Mouse (Mus musculus): ENCODE results near the gene Sh3pxd2a. TPM values are rescaled to one million over a fixed set of nuclear protein-coding genes. Genes with fewer than 3 reads are reported as not detected.

The Sh3pxd2a gene
- polyA plus RNA-seq, 1 experiment from 2014 or later = 3.9 TPM

DNA sequence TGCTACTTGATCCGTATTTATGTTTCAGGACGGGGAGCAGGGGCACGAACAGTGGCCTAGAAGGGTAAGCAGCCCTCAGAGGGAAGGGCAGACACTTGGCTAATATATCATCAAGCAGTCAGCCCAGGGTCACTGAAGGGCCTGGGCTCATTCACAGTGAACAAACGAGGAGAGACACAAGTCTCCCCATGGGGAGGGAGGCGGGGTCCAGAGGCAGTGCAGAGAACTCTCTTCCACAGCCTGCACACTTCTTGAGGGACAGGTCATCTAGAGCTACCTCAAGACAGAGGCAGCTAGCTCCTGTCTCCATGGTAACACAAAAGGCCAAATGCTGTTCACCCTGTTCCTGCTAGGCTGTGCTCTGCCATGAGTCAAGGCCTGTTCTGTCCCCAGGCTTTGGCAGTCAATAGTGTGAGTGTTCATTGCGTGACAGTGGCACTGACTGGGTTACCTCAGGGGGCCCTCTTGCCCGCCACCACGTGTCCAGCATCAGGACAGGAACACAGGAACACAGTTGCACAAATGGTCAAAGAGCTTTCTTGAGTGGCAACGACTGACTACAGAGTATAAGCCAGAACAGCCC is 101.0 kb downstream of the Sh3pxd2a start:
- no peaks in the 10 kb centered on the region for H3K9me3 ChIP-seq
- H3K27me3 ChIP-seq (ENCODE audit: insufficient read depth, poor library complexity, severe bottlenecking) = no peaks in the 10 kb centered on the region
- H3K4me3 ChIP-seq = no peak overlapping the region
- H3K27ac ChIP-seq = no peak overlapping the region
- WGBS = 81% methylated on average over 9 of the region's 9 CpGs
- no peak for DNase-seq (ENCODE audit: low spot score)
- H3K36me3 ChIP-seq = peaks cover 43% of the 10 kb centered on the region
- peaks cover 49% of the 10 kb centered on the region for H3K4me1 ChIP-seq

DNA sequence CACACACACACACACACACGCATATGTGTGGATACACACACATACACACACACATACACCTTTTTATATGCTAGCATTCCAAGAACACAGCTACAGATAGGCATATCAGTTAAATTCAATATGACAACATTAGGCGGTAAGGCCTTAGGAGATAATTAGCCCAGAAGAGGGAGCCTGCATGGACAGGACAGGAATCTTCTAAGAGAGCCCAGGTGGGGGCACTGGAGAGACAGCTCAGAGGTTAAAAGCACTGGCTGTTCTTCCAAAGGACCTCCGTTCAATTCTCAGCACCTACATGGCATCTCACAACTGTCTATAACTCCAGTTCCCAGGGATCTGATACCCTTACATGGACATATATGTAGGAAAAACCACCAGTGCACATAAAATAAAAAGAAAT is 103.3 kb downstream of the Sh3pxd2a start:
- WGBS = 76% methylated on average over 3 of the region's 3 CpGs
- no peak overlapping the region for H3K4me3 ChIP-seq
- peaks cover 46% of the 10 kb centered on the region for H3K4me1 ChIP-seq
- H3K27ac ChIP-seq = no peak overlapping the region
- no peaks in the 10 kb centered on the region for H3K9me3 ChIP-seq
- DNase-seq (ENCODE audit: low spot score) = no peak
- peaks cover 42% of the 10 kb centered on the region for H3K36me3 ChIP-seq
- no peaks in the 10 kb centered on the region for H3K27me3 ChIP-seq (ENCODE audit: insufficient read depth, poor library complexity, severe bottlenecking)

DNA sequence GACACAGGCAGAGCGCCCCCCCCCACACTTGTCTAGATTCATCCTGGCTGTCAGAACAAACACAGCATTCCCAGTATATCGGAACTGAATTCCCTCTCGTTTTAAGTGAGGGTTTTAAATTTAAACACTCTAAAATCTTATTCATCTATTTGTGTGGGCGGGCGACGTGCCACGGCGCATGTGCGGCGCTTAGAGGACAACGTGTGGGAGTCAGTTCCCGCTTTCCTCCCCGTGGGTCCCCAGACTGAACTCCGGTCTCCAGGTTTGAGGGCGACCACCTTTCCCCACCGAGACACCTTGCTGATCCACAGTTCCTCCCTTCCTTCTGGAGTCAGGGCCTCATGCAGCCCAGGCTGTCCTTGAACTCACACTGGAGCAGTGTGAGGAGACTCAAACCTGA is 104.2 kb downstream of the Sh3pxd2a start:
- H3K9me3 ChIP-seq = no peaks in the 10 kb centered on the region
- H3K4me1 ChIP-seq = peaks cover 50% of the 10 kb centered on the region
- WGBS = 85% methylated on average over 16 of the region's 16 CpGs
- H3K27me3 ChIP-seq (ENCODE audit: insufficient read depth, poor library complexity, severe bottlenecking) = no peaks in the 10 kb centered on the region
- peaks cover 40% of the 10 kb centered on the region for H3K36me3 ChIP-seq
- H3K27ac ChIP-seq = peak overlapping the region; percentile 75
- DNase-seq (ENCODE audit: low spot score) = no peak
- H3K4me3 ChIP-seq = no peak overlapping the region

DNA sequence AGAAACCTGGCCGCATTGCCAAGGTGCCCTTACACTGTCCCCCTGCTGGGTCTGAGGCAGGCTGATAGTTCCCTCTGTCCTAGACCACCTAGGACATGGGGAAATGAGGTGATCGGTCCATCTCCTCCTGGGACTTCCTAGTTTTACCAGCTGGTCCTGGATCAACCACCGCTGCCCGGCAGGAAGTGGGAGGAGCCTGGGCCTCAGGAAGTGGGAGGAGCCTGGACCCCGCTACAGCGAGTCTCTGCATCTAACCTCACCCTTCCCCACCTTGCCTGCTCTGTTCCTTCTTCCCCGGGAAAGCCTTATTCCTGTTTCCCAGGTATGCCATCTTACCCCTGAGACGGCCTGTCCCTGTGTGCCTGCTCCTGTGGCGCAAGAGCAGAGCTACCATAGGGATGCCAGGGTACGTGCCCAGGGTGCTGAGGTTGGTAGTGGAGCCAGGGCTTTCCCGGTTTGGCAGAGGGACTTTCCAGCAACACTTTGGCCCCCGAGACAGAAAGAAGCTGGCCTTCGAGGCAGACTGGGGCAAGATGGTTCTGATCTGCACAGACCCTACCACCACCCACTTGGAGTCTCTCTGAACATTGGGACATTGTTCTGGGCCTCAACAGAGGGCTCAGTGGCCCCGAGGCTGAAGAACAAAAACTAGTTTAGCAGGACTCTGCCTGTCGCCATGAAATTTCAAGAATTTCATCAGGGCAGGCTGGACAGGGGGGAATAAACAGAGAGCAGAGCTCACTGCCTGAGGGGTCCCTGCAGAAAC is 104.9 kb downstream of the Sh3pxd2a start:
- DNase-seq (ENCODE audit: low spot score) = no peak
- H3K27ac ChIP-seq = peak overlapping the region; percentile 75
- no peaks in the 10 kb centered on the region for H3K27me3 ChIP-seq (ENCODE audit: insufficient read depth, poor library complexity, severe bottlenecking)
- H3K9me3 ChIP-seq = no peaks in the 10 kb centered on the region
- 56% methylated on average over 15 of the region's 15 CpGs for WGBS
- H3K4me1 ChIP-seq = peaks cover 50% of the 10 kb centered on the region
- H3K36me3 ChIP-seq = peaks cover 41% of the 10 kb centered on the region
- peak overlapping the region; percentile 44 for H3K4me3 ChIP-seq

DNA sequence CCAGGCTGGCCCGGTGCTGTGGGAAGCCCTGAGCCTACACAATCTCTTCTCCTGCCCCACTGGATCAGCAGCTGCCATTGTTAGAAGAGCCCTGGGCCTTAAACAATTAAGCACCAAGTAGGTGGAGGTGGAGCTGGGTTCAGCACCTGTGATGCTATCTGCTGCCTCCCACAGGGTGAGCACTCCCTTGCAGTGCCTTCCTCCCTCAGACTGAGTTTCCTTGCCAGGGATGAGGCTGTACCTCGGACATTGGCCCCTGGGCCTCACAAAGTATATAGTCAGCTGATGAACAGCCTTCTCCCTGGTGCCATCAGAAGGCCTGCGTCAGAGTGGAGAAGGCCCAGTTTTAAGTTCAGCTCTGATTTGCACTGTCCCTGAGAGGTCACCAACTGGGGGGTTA is 106.9 kb downstream of the Sh3pxd2a start:
- 77% methylated on average over 3 of the region's 3 CpGs for WGBS
- DNase-seq (ENCODE audit: low spot score) = no peak
- Histone ChIP-seq H3K27ac (no peak overlapping the region), H3K36me3 (peaks cover 29% of the 10 kb centered on the region), H3K4me1 (peaks cover 37% of the 10 kb centered on the region), H3K4me3 (no peak overlapping the region), H3K27me3 (ENCODE audit: insufficient read depth, poor library complexity, severe bottlenecking) (no peaks in the 10 kb centered on the region), H3K9me3 (no peaks in the 10 kb centered on the region)

DNA sequence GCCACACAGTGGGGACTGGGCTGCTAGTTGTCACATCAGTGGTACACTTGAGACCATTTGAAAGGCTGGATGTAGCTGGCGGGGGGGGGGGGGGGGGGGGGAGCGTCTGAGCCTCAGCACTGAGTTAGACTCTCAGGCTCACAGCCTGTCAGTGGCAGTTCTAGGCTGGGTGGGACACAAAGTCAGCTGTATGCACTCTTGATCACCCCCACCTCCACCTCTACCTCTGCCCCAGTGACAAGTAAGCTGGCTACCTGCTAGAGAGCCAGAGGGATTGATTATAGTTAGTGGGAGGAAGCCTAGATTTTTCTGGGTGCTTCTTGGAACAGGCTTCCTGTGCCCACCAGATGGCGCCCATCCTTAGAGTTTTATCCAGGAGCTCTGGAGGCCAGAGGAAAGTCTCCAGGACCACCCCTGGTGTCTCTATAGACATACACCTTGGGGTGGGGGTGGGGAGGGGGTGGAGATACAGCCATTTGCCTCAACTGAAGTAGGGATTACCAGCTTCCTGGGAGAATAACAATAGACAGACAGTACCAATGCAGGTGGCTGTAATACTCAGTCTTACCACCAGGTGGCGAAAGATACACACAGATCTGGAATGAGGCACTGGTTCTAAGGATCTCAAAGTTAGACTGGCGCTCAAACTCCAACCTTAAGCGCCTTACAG is 107.9 kb downstream of the Sh3pxd2a start:
- DNase-seq (ENCODE audit: low spot score) = peak; percentile 87
- 18% methylated on average over 5 of the region's 6 CpGs for WGBS
- H3K27me3 ChIP-seq (ENCODE audit: insufficient read depth, poor library complexity, severe bottlenecking) = no peaks in the 10 kb centered on the region
- peaks cover 25% of the 10 kb centered on the region for H3K36me3 ChIP-seq
- no peak overlapping the region for H3K4me3 ChIP-seq
- H3K9me3 ChIP-seq = no peaks in the 10 kb centered on the region
- no peak overlapping the region for H3K27ac ChIP-seq
- peaks cover 37% of the 10 kb centered on the region for H3K4me1 ChIP-seq

DNA sequence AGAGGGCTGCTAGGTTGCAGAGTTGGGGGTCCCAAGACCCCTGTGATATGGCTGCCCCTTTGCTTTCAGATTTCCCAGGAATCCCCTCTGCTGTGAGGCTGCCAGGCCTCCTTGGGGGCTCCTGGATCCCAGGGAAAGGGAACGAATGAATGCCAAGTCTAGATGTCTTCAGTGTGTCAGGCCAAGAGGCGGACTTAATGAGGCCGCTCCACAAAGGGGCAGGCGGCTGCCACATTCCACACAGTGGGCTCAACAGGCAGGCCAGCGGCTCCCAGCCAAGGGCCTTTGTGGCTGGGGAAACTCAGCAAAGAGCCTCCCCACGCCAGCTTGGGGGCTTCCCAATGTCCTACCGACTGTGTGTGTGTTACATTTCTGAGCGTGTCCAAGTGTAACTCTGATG is 109.7 kb downstream of the Sh3pxd2a start:
- Histone ChIP-seq H3K9me3 (no peaks in the 10 kb centered on the region), H3K36me3 (peaks cover 33% of the 10 kb centered on the region), H3K27me3 (ENCODE audit: insufficient read depth, poor library complexity, severe bottlenecking) (no peaks in the 10 kb centered on the region), H3K27ac (no peak overlapping the region), H3K4me3 (no peak overlapping the region), H3K4me1 (peaks cover 28% of the 10 kb centered on the region)
- no peak for DNase-seq (ENCODE audit: low spot score)
- WGBS = 80% methylated on average over 8 of the region's 8 CpGs

DNA sequence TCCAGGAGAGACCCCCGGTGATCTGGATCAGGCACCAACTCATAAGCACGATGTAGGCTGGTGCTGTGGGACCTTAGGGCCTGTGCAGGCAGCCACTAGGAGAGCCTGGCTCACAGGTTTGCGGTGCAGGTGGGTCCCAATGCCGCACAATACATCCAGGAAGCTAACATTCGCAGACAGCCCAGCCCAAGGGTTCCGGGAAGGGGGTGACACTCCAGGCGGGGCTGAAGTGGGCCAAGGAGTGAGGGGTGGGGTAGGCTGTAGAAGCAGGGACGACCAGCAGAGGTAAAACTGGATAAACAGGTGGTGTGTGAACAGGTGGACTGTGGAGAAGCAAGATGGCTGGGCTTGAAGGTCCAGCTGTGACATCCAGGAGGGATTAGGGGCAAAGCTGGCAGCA is 115.2 kb downstream of the Sh3pxd2a start:
- Histone ChIP-seq H3K4me3 (no peak overlapping the region), H3K27ac (0 out of 2 replicates have a peak overlapping the region, but pooled peaks have one; percentile 1), H3K27me3 (ENCODE audit: insufficient read depth, poor library complexity, severe bottlenecking) (peaks cover 16% of the 10 kb centered on the region), H3K9me3 (no peaks in the 10 kb centered on the region), H3K4me1 (peaks cover 26% of the 10 kb centered on the region), H3K36me3 (peaks cover 24% of the 10 kb centered on the region)
- 78% methylated on average over 8 of the region's 8 CpGs for WGBS
- DNase-seq (ENCODE audit: low spot score) = no peak

DNA sequence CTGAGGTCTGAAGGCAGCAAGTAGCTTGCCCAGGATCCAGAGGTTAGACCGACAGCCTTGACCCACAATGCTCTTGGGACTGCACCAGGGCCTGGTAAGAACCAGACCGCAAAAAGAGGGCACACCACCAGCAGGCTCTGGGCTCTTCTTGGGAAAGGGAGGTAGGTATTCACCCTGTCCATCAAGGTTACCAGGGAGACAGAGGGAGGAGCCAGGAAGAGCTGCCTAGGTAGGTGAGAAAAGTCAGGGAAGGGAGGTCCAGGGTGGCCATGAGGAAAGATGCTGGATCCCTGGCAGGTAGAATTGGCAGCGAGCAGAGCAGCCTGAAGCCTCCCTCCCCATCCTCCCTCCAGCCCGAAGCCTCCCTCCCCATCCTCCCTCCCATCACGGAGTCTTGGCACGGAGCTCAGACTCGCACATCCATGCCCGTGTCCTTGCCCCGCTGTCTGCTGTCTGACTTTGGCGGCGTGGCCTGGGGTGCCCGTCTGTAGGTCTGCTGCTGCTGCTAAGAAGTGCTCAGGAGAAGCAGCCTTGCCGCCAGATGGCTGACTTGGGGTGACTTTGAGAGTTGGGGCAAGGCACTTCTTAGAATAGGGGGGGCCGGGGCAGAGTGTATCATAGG is 115.7 kb downstream of the Sh3pxd2a start:
- peaks cover 19% of the 10 kb centered on the region for H3K36me3 ChIP-seq
- no peak overlapping the region for H3K27ac ChIP-seq
- DNase-seq (ENCODE audit: low spot score) = no peak
- no peaks in the 10 kb centered on the region for H3K9me3 ChIP-seq
- H3K27me3 ChIP-seq (ENCODE audit: insufficient read depth, poor library complexity, severe bottlenecking) = peaks cover 22% of the 10 kb centered on the region
- no peak overlapping the region for H3K4me3 ChIP-seq
- H3K4me1 ChIP-seq = peaks cover 31% of the 10 kb centered on the region
- WGBS = 89% methylated on average over 14 of the region's 14 CpGs

DNA sequence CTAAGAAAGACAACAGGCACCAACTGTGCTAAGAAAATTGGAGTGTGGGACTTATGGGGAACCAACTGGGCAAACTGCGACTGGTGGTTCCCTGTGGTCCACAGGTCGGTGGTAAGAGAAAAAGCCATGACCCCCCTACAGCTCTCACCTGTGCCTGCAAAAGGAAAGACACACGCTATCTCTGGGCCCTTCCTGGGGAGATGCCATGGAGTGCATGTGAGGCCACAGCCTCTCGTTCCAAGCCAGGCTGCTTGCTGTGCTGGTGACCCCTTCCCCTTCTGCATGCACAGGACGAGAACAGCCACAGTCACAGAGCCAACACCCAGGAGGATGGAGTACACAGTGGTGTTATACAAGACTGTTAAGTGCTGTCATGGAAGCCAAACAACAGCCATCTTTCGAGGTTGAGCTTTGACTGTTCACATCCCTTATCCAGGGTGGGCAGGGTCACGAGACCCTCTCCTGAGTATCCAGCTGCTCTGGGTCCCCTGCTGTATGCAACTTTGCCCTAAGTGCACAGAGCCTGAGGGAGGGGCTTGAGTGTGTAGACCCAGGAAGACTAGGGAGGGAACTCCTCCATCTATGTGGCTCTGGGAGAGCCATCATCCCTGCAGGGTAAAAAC is 117.1 kb downstream of the Sh3pxd2a start:
- Histone ChIP-seq H3K36me3 (peaks cover 19% of the 10 kb centered on the region), H3K27ac (no peak overlapping the region), H3K4me3 (no peak overlapping the region), H3K4me1 (peaks cover 45% of the 10 kb centered on the region), H3K27me3 (ENCODE audit: insufficient read depth, poor library complexity, severe bottlenecking) (peaks cover 36% of the 10 kb centered on the region), H3K9me3 (no peaks in the 10 kb centered on the region)
- no peak for DNase-seq (ENCODE audit: low spot score)
- WGBS = 67% methylated on average over 7 of the region's 7 CpGs

DNA sequence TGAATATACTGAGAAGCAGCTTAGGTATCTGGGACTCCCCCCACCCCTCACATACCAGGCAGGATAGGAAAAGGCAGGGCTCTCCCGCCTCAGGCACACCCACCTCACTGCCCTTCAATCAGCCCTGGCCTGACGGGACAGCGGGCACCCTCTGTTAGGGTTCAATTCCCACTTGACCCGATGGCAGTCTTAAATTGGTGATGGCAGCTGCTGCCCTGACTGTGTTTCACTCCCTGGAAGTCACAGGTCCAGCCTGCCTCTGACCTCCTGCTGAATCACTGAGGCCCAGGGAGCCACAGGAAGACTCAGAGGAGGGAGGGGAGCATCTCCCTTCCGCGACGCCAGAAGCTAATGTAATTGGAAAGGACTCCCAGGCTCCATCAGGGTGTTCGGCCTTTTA is 117.6 kb downstream of the Sh3pxd2a start:
- whole genome bisulfite sequencing = 51% methylated on average over 8 of the region's 8 CpGs
- H3K27me3 ChIP-seq (ENCODE audit: insufficient read depth, poor library complexity, severe bottlenecking) = peaks cover 39% of the 10 kb centered on the region

DNA sequence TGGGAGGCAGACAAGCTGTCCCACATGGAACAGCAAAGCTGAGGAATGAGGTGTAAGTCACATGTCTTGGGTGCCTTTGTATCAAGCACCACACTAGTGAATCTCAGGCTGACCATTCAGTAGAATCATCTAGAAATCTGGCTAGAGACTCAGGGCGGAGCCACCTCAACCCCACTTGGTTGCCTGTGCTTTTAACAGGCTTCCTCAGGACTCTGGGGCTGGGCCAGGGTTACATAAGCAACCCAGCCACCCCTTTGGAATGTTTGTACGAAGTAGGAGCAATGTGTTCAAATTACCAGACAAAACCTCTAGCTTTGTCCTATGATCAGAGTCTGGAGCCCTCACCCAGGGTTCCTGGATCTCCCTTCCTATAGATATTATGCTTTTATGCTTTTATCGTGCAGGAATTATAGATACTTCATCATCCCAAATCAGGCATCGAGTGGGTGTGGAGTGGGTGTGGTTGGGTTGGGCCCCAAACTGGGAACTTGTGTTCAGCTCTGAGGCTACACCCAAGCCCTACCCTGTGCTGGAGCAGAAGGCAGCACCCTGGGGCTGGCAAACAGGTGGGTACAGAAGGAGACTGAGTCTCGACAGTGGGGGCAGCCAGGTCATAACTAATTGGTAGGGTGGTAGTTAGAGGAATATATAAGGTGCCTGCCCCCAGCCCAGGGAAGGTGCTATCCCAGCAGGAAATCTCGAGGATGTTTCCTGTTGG is 118.2 kb downstream of the Sh3pxd2a start:
- H3K27me3 ChIP-seq (ENCODE audit: insufficient read depth, poor library complexity, severe bottlenecking) = peaks cover 39% of the 10 kb centered on the region
- 79% methylated on average over 6 of the region's 6 CpGs for WGBS

More for the DNA sequence above, 117.6 kb downstream of the Sh3pxd2a start:
- Histone ChIP-seq H3K4me1 (peaks cover 46% of the 10 kb centered on the region), H3K4me3 (no peak overlapping the region), H3K27ac (no peak overlapping the region), H3K36me3 (peaks cover 18% of the 10 kb centered on the region), H3K9me3 (no peaks in the 10 kb centered on the region)
- no peak for DNase-seq (ENCODE audit: low spot score)

More for the DNA sequence above, 118.2 kb downstream of the Sh3pxd2a start:
- Histone ChIP-seq H3K9me3 (no peaks in the 10 kb centered on the region), H3K4me3 (no peak overlapping the region), H3K36me3 (peaks cover 14% of the 10 kb centered on the region; the same call in 1 of the 2 replicates), H3K27ac (no peak overlapping the region), H3K4me1 (peaks cover 46% of the 10 kb centered on the region)
- no peak for DNase-seq (ENCODE audit: low spot score)

Data from heart, embryonic 10.5 days (tissue).